Comparison of ENCODE assay signal across 16 mouse cellular contexts in genomic region chr5:29387591-29387990, GRCm38 (mm10). TPM values are rescaled to one million over a fixed set of nuclear protein-coding genes. Genes with fewer than 3 reads are reported as not detected.
DNase-seq lines count a peak whose midpoint lies in the region; ATAC-seq and TF ChIP-seq lines count a peak whose summit lies in the region.
"Had no signal": no experiment of that assay in that cellular context is flagged by ENCODE, and none has a peak within 500 bp of the region (broad histone marks: within the 10 kb centered on the region; RNA-seq: fewer than 3 reads in every experiment).

No protein-coding gene starts in this region.

- no peaks in the 10 kb centered on the region for H3K9me3 ChIP-seq in embryonic facial prominence, embryonic 11.5 days (replicated peaks; ENCODE audit: control insufficient read depth, low read length)
- no peaks in the 10 kb centered on the region for H3K9me3 ChIP-seq in embryonic facial prominence, embryonic 10.5 days
- H3K9me3 ChIP-seq in intestine, embryonic 14.5 days (ENCODE audit: control insufficient read depth, low read length): no peaks in the 10 kb centered on the region
- H3K9me3 ChIP-seq in intestine, postnatal 0 days (ENCODE audit: control insufficient read depth): no peaks in the 10 kb centered on the region
- H3K9me3 ChIP-seq in lung, postnatal 0 days (ENCODE audit: low read length): no peaks in the 10 kb centered on the region
- H3K9me3 ChIP-seq: embryonic facial prominence, embryonic 13.5 days; forebrain, embryonic 12.5 days; midbrain, embryonic 12.5 days had no signal

- no peaks in the 10 kb centered on the region for H3K36me3 ChIP-seq in embryonic facial prominence, embryonic 11.5 days (replicated peaks; ENCODE audit: control insufficient read depth, insufficient read depth, low read depth, low read length)
- no peaks in the 10 kb centered on the region for H3K36me3 ChIP-seq in embryonic facial prominence, embryonic 10.5 days (replicated peaks)
- H3K36me3 ChIP-seq in intestine, embryonic 14.5 days (ENCODE audit: control insufficient read depth, insufficient read depth, low read length): no peaks in the 10 kb centered on the region
- H3K36me3 ChIP-seq in intestine, postnatal 0 days (ENCODE audit: control insufficient read depth, insufficient read depth): no peaks in the 10 kb centered on the region
- H3K36me3 ChIP-seq in lung, postnatal 0 days (ENCODE audit: insufficient read depth, low read length): no peaks in the 10 kb centered on the region
- no peaks in the 10 kb centered on the region for H3K36me3 ChIP-seq in myocyte (ENCODE audit: control insufficient read depth, insufficient read depth)
- H3K36me3 ChIP-seq: embryonic facial prominence, embryonic 13.5 days; forebrain, embryonic 12.5 days; midbrain, embryonic 12.5 days had no signal

- no peak overlapping the region for H3K4me2 ChIP-seq in embryonic facial prominence, embryonic 11.5 days (ENCODE audit: low read depth, low read length)
- H3K4me2 ChIP-seq in intestine, embryonic 14.5 days (ENCODE audit: low read length): no peak overlapping the region
- H3K4me2 ChIP-seq in intestine, postnatal 0 days (replicated peaks; ENCODE audit: low read depth): no peak overlapping the region
- no peak overlapping the region for H3K4me2 ChIP-seq in lung, postnatal 0 days (replicated peaks; ENCODE audit: low read depth, low read length)
- H3K4me2 ChIP-seq in myocyte (ENCODE audit: low read depth): peak overlapping the region; percentile 63
- H3K4me2 ChIP-seq: embryonic facial prominence, embryonic 13.5 days; forebrain, embryonic 12.5 days; midbrain, embryonic 12.5 days had no signal

- 0 out of 2 replicates have a peak overlapping the region, but pooled peaks have one; percentile 3 for H3K27ac ChIP-seq in embryonic facial prominence, embryonic 11.5 days (replicated peaks; ENCODE audit: low read depth, low read length)
- no peak overlapping the region for H3K27ac ChIP-seq in embryonic facial prominence, embryonic 10.5 days (replicated peaks)
- H3K27ac ChIP-seq in intestine, embryonic 14.5 days (ENCODE audit: low read depth): peak overlapping the region; percentile 6; the same call in 1 of the 2 replicates
- no peak overlapping the region for H3K27ac ChIP-seq in intestine, postnatal 0 days (ENCODE audit: low read depth, low read length)
- peak overlapping the region; percentile 88 for H3K27ac ChIP-seq in lung, postnatal 0 days (ENCODE audit: low read length)
- H3K27ac ChIP-seq: embryonic facial prominence, embryonic 13.5 days; forebrain, embryonic 12.5 days; hindbrain, postnatal 0 days; midbrain, embryonic 12.5 days had no signal

- no peak for TF ChIP-seq POLR2A in lung, adult 2 months (IDR thresholded peaks at IDR 0.05; ENCODE audit: borderline replicate concordance, extremely low read depth, low read depth, low read length)
- TF ChIP-seq POLR2A in myocyte (IDR thresholded peaks at IDR 0.05; ENCODE audit: insufficient read length, low read depth): no peak

- no peaks in the 10 kb centered on the region for H3K4me1 ChIP-seq in embryonic facial prominence, embryonic 11.5 days (ENCODE audit: control insufficient read depth, insufficient read depth, low read length)
- peaks cover 8% of the 10 kb centered on the region; the same call in 1 of the 2 replicates for H3K4me1 ChIP-seq in embryonic facial prominence, embryonic 10.5 days
- H3K4me1 ChIP-seq in intestine, embryonic 14.5 days (replicated peaks; ENCODE audit: control insufficient read depth, insufficient read depth, low read length): 0 out of 2 replicates have a peak, but pooled peaks cover 6% of the 10 kb centered on the region
- H3K4me1 ChIP-seq in intestine, postnatal 0 days (replicated peaks; ENCODE audit: control insufficient read depth, insufficient read depth, low read length): no peaks in the 10 kb centered on the region
- H3K4me1 ChIP-seq in lung, postnatal 0 days (ENCODE audit: insufficient read depth, low read depth, low read length): no peaks in the 10 kb centered on the region
- peaks cover 3% of the 10 kb centered on the region for H3K4me1 ChIP-seq in lung, adult 2 months (ENCODE audit: control insufficient read depth, insufficient read depth, low read length)
- H3K4me1 ChIP-seq: forebrain, embryonic 12.5 days; midbrain, embryonic 12.5 days had no signal

- no peak for TF ChIP-seq CTCF in intestine, postnatal 0 days (IDR thresholded peaks at IDR 0.05; ENCODE audit: low read depth)
- no peak for TF ChIP-seq CTCF in lung, postnatal 0 days (IDR thresholded peaks at IDR 0.05)
- no peak for TF ChIP-seq CTCF in lung, adult 2 months (IDR thresholded peaks at IDR 0.05; ENCODE audit: insufficient read depth, low read length)

- no peak for TF ChIP-seq EP300 in lung, postnatal 0 days (IDR thresholded peaks at IDR 0.05)

- no peak overlapping the region for H3K4me3 ChIP-seq in embryonic facial prominence, embryonic 11.5 days (ENCODE audit: low read depth, low read length)
- H3K4me3 ChIP-seq in embryonic facial prominence, embryonic 10.5 days: no peak overlapping the region
- no peak overlapping the region for H3K4me3 ChIP-seq in intestine, embryonic 14.5 days (ENCODE audit: low read depth, low read length)
- no peak overlapping the region for H3K4me3 ChIP-seq in intestine, postnatal 0 days (ENCODE audit: low read depth, low read length)
- no peak overlapping the region for H3K4me3 ChIP-seq in lung, postnatal 0 days (ENCODE audit: low read depth, low read length)
- H3K4me3 ChIP-seq in lung, adult 2 months (replicated peaks; ENCODE audit: extremely low read depth, low read depth, low read length): no peak overlapping the region
- H3K4me3 ChIP-seq in myocyte: no peak overlapping the region
- H3K4me3 ChIP-seq: embryonic facial prominence, embryonic 13.5 days; forebrain, embryonic 12.5 days; midbrain, embryonic 12.5 days had no signal

- DNase-seq in embryonic facial prominence, embryonic 11.5 days (ENCODE audit: low spot score): no peak
- no peak for DNase-seq in embryonic facial prominence, embryonic 10.5 days (ENCODE audit: low spot score)
- DNase-seq in intestine, embryonic 14.5 days (ENCODE audit: low spot score): no peak
- peak; percentile 52 for DNase-seq in lung, postnatal 0 days (ENCODE audit: low spot score)
- no peak for DNase-seq in lung, adult 2 months
- DNase-seq in layer of hippocampus, adult 8-10 months (ENCODE audit: low spot score in 2 of 2): no peak
- DNase-seq: cerebellum, postnatal 25 days; right cerebral cortex, adult 18-20 months; thymus, postnatal 4 days had no signal

- no peak overlapping the region for H3ac ChIP-seq in myocyte (ENCODE audit: control insufficient read depth, insufficient read length)

- H3K9ac ChIP-seq in embryonic facial prominence, embryonic 11.5 days (replicated peaks; ENCODE audit: low read length): no peak overlapping the region
- no peak overlapping the region for H3K9ac ChIP-seq in intestine, embryonic 14.5 days (ENCODE audit: low read length)
- no peak overlapping the region for H3K9ac ChIP-seq in intestine, postnatal 0 days (ENCODE audit: low read depth, low read length)
- no peak overlapping the region for H3K9ac ChIP-seq in lung, postnatal 0 days (replicated peaks; ENCODE audit: low read depth)
- H3K9ac ChIP-seq: embryonic facial prominence, embryonic 13.5 days; forebrain, embryonic 12.5 days; midbrain, embryonic 12.5 days had no signal

- H3K79me2 ChIP-seq in myocyte (ENCODE audit: control insufficient read depth, insufficient read depth): no peaks in the 10 kb centered on the region

- no peak for ATAC-seq in embryonic facial prominence, embryonic 11.5 days (replicated peaks; ENCODE audit: insufficient number of reproducible peaks, low FRiP score, low TSS enrichment, low read depth)
- ATAC-seq in intestine, embryonic 14.5 days (replicated peaks; ENCODE audit: low FRiP score, low TSS enrichment, low read depth): no peak
- ATAC-seq in intestine, postnatal 0 days: no peak
- no peak for ATAC-seq in lung, postnatal 0 days
- ATAC-seq: hindbrain, postnatal 0 days; Patski had no signal

- no peaks in the 10 kb centered on the region for H3K27me3 ChIP-seq in embryonic facial prominence, embryonic 11.5 days (ENCODE audit: control insufficient read depth, insufficient read depth, low read length)
- no peaks in the 10 kb centered on the region; the same call in 1 of the 2 replicates for H3K27me3 ChIP-seq in embryonic facial prominence, embryonic 10.5 days (replicated peaks; ENCODE audit: low read depth, poor library complexity, severe bottlenecking)
- no peaks in the 10 kb centered on the region for H3K27me3 ChIP-seq in intestine, embryonic 14.5 days (replicated peaks; ENCODE audit: control insufficient read depth, insufficient read depth, low read length)
- H3K27me3 ChIP-seq in intestine, postnatal 0 days (replicated peaks; ENCODE audit: control insufficient read depth, insufficient read depth, low read length): no peaks in the 10 kb centered on the region
- H3K27me3 ChIP-seq in lung, postnatal 0 days (replicated peaks; ENCODE audit: insufficient read depth, low read length): no peaks in the 10 kb centered on the region
- no peaks in the 10 kb centered on the region for H3K27me3 ChIP-seq in myocyte (ENCODE audit: control insufficient read depth, insufficient read depth, insufficient read length)
- H3K27me3 ChIP-seq: midbrain, embryonic 12.5 days had no signal

- 57% methylated on average over 1 of the region's 1 CpGs for WGBS in embryonic facial prominence, embryonic 11.5 days
- 67% methylated on average over 1 of the region's 1 CpGs for WGBS in embryonic facial prominence, embryonic 10.5 days
- 30% methylated on average over 1 of the region's 1 CpGs for WGBS in intestine, embryonic 14.5 days
- WGBS in intestine, postnatal 0 days: 30% methylated on average over 1 of the region's 1 CpGs
- WGBS in lung, postnatal 0 days: 17% methylated on average over 1 of the region's 1 CpGs
- 8% methylated on average over 1 of the region's 1 CpGs for WGBS in lung, adult 2 months

RNA-seq across cellular contexts. Expression of gene Lmbr1, which starts 9.4 kb away (rescaled TPM):
- polyA plus RNA-seq in embryonic facial prominence, embryonic 11.5 days (2014; fragmentation: Nextera tagmentation; extraction: Ambion mirVana): 10.8 and 11.0 TPM in 2 replicates
- 7.0 and 7.7 TPM in 2 replicates for polyA plus RNA-seq in embryonic facial prominence, embryonic 10.5 days (2016; fragmentation: Nextera tagmentation; extraction: Ambion mirVana)
- polyA plus RNA-seq in intestine, embryonic 14.5 days (2014; fragmentation: Nextera tagmentation; extraction: Ambion mirVana): 13.4 and 14.7 TPM in 2 replicates
- 9.0 and 11.1 TPM in 2 replicates for polyA plus RNA-seq in intestine, postnatal 0 days (2015; fragmentation: Nextera tagmentation; extraction: Ambion mirVana)
- polyA plus RNA-seq in lung, postnatal 0 days (2015; fragmentation: Nextera tagmentation; extraction: Ambion mirVana): 14.0 and 16.1 TPM in 2 replicates
- 4.1 and 4.5 TPM in 2 replicates for polyA plus RNA-seq in lung, adult 2 months (2012; rRNA removed)
- 2.9 TPM for polyA plus RNA-seq in myocyte (2012; fragmentation: generic; extraction: Trizol)
- total RNA-seq in layer of hippocampus, adult 8-10 months (2022): 10 to 100 TPM; 23.7 to 32.0 (median 29.6) TPM

RNA-seq across cellular contexts. Expression of gene Nom1, which starts 46.9 kb away (rescaled TPM):
- polyA plus RNA-seq in embryonic facial prominence, embryonic 11.5 days (2014; fragmentation: Nextera tagmentation; extraction: Ambion mirVana): 24.2 and 25.3 TPM in 2 replicates
- polyA plus RNA-seq in embryonic facial prominence, embryonic 10.5 days (2016; fragmentation: Nextera tagmentation; extraction: Ambion mirVana): 35.8 and 36.4 TPM in 2 replicates
- polyA plus RNA-seq in intestine, embryonic 14.5 days (2014; fragmentation: Nextera tagmentation; extraction: Ambion mirVana): 26.2 and 34.0 TPM in 2 replicates
- polyA plus RNA-seq in intestine, postnatal 0 days (2015; fragmentation: Nextera tagmentation; extraction: Ambion mirVana): 14.5 and 16.0 TPM in 2 replicates
- polyA plus RNA-seq in lung, postnatal 0 days (2015; fragmentation: Nextera tagmentation; extraction: Ambion mirVana): 16.3 and 17.6 TPM in 2 replicates
- polyA plus RNA-seq in lung, adult 2 months (2012; rRNA removed): 2.8 and 7.1 TPM in 2 replicates
- 9.9 TPM for polyA plus RNA-seq in myocyte (2012; fragmentation: generic; extraction: Trizol)
- 10 to 100 TPM; 24.0 to 26.5 (median 24.8) TPM for total RNA-seq in layer of hippocampus, adult 8-10 months (2022)

Comparison
In these comparisons a context has a peak if more than half of its experiments do, and no peak if none do; other contexts are left out.
1. H3K27ac ChIP-seq: peak in embryonic facial prominence, embryonic 11.5 days (single experiment), intestine, embryonic 14.5 days (single experiment) and lung, postnatal 0 days (single experiment); none in embryonic facial prominence, embryonic 10.5 days (single experiment) and intestine, postnatal 0 days (single experiment).